Mouse (Mus musculus): Measurements from ENCODE around the gene Smyd4. TPM values are rescaled to one million over a fixed set of nuclear protein-coding genes. Genes with fewer than 3 reads are reported as not detected.
A peak's percentile ranks its signal among the peaks of the same experiment; 100 is the strongest.

Gene Smyd4
- total and polyA plus RNA-seq, 2 experiments from 2014 or later: 21.5 to 28.8 TPM

DNA sequence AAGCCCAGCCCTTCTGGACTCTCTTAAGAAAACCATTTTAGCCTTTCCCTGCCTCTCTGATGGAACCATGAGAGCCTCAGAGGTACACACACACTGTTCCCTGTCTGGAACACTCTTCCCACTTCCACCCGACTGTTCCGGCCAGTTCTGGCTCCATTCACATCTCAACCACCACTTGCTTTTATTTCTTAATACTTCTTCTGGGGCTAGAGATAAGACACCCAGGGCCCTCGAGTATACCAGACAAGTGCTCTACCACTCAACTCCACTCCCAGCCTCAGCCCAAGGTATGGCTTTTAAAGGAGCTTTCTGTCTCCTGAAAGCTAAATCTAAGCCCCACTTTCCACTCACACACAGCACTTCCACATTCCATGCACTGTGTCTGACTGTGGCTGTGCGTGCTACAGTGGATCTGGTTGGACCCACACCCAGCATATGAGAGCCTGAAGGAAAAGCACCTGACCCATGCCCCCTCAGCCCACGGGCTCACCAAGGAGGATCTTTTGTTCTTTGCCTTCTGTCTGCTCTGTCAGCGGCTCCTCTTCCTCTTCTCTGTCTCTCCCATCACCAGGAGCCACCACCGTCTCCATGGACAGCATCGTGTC, 102.2 kb downstream of the Smyd4 start:
- no peak for ATAC-seq
- H3K27me3 ChIP-seq (ENCODE audit: insufficient read depth, low read length): no peaks in the 10 kb centered on the region
- peaks cover 46% of the 10 kb centered on the region for H3K36me3 ChIP-seq (ENCODE audit: insufficient read depth)
- DNase-seq: no peak
- WGBS: 87% methylated on average over 8 of the region's 8 CpGs
- no peak overlapping the region for H3K4me2 ChIP-seq (ENCODE audit: low read depth)
- H3K4me3 ChIP-seq (ENCODE audit: low read depth, low read length): no peak overlapping the region
- TF ChIP-seq CTCF (IDR thresholded peaks at IDR 0.05; ENCODE audit: low read depth): no peak
- no peak overlapping the region for H3K27ac ChIP-seq (ENCODE audit: low read depth, low read length)
- no peak overlapping the region for H3K9ac ChIP-seq
- 0 out of 2 replicates have a peak, but pooled peaks cover 8% of the 10 kb centered on the region for H3K4me1 ChIP-seq (ENCODE audit: insufficient read depth)
- no peaks in the 10 kb centered on the region for H3K9me3 ChIP-seq (ENCODE audit: low read length)

DNA sequence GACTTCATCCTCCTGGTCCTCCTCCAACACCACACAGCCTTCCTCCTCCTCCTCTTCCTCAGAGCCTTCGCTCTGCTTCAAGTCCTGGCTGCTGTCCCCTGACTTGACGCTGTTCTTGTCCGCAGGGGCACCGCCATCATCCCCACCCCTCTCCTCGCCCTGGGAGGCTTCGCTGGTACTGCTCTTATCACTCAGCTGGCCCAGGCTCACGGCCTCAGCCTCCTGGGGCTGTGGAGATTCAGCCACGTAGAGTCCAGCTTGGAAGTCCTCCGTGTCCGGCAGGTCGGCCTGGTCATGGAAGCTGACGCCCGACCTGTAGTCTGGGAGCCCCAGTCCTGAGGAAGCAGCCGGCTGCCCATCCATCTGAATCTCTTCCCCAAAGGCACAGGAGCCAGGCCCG, 102.7 kb downstream of the Smyd4 start:
- no peak for DNase-seq
- Histone ChIP-seq H3K4me3 (ENCODE audit: low read depth, low read length) (no peak overlapping the region), H3K9me3 (ENCODE audit: low read length) (no peaks in the 10 kb centered on the region), H3K9ac (no peak overlapping the region), H3K36me3 (ENCODE audit: insufficient read depth) (peaks cover 40% of the 10 kb centered on the region), H3K4me1 (ENCODE audit: insufficient read depth) (0 out of 2 replicates have a peak, but pooled peaks cover 8% of the 10 kb centered on the region), H3K4me2 (ENCODE audit: low read depth) (no peak overlapping the region), H3K27ac (ENCODE audit: low read depth, low read length) (no peak overlapping the region), H3K27me3 (ENCODE audit: insufficient read depth, low read length) (no peaks in the 10 kb centered on the region)
- 88% methylated on average over 15 of the region's 15 CpGs for WGBS
- ATAC-seq: no peak
- TF ChIP-seq CTCF (IDR thresholded peaks at IDR 0.05; ENCODE audit: low read depth): no peak

DNA sequence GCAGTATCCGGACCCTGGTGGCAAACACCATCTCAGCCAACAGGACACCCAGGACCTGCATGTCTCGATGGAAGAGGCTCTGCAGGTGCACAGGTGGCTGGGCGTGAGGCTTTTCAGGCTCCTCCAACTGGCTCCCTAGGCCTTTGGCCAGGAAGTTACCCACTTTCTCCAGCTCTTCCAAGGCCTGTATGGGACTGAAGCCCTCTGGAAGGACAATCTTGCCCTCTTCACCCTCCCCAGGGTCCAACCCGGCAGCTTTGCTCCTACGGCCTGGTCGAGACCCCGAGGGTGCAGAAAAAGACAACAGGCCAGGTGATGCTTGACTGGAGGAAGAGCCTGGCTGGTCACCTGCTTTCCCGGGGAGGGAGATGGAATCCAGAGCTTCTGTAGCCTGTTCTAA, 103.8 kb downstream of the Smyd4 start:
- H3K27me3 ChIP-seq (ENCODE audit: insufficient read depth, low read length): no peaks in the 10 kb centered on the region
- H3K4me1 ChIP-seq (ENCODE audit: insufficient read depth): 0 out of 2 replicates have a peak, but pooled peaks cover 8% of the 10 kb centered on the region
- H3K27ac ChIP-seq (ENCODE audit: low read depth, low read length): no peak overlapping the region
- H3K4me2 ChIP-seq (ENCODE audit: low read depth): no peak overlapping the region
- no peak for TF ChIP-seq CTCF (IDR thresholded peaks at IDR 0.05; ENCODE audit: low read depth)
- H3K4me3 ChIP-seq (ENCODE audit: low read depth, low read length): no peak overlapping the region
- no peaks in the 10 kb centered on the region for H3K9me3 ChIP-seq (ENCODE audit: low read length)
- H3K36me3 ChIP-seq (ENCODE audit: insufficient read depth): peaks cover 30% of the 10 kb centered on the region
- no peak overlapping the region for H3K9ac ChIP-seq
- ATAC-seq (no peak), DNase-seq (no peak)
- 89% methylated on average over 8 of the region's 8 CpGs for WGBS

DNA sequence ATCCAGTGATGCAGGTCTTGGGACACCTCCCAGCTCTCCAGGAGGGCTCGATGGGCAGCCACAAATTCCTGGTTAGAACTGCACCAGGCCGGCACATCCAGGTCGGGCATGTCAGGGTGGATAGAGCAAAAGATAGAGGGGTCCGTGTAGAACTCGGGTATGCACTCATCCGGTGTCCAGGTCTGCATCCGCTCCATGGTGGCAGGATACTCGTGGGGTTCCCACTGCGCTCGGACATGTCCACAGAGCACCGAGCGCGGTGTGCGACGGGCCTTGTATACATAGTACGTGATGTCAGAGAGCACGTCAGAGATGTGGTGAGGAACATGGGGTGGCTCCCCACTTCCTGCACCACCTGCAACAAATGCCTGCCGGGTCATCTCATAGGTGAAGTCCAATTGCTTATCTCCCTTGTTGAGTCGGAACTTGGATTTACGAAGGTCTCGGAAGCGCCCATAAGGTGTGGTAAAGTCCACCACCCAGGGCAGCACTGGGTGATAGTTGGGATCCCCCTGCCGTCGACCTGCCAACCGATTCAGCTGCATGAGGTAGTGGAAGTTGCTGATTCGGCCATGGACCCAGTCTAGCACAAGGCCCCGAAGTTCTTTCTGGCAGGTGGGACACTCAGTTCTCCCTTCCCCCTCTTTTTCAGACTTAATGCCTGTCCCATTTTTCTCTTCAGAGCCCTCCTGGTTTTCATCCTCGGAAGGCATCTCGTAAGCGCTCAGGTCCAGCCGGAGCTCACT, 104.8 kb downstream of the Smyd4 start:
- Histone ChIP-seq H3K4me2 (ENCODE audit: low read depth) (no peak overlapping the region; the same call in 1 of the 2 replicates), H3K27ac (ENCODE audit: low read depth, low read length) (no peak overlapping the region), H3K36me3 (ENCODE audit: insufficient read depth) (peaks cover 21% of the 10 kb centered on the region), H3K27me3 (ENCODE audit: insufficient read depth, low read length) (no peaks in the 10 kb centered on the region), H3K4me3 (ENCODE audit: low read depth, low read length) (no peak overlapping the region), H3K9me3 (ENCODE audit: low read length) (no peaks in the 10 kb centered on the region), H3K9ac (no peak overlapping the region), H3K4me1 (ENCODE audit: insufficient read depth) (0 out of 2 replicates have a peak, but pooled peaks cover 8% of the 10 kb centered on the region)
- 92% methylated on average over 31 of the region's 31 CpGs for WGBS
- ATAC-seq (no peak), DNase-seq (no peak)
- TF ChIP-seq CTCF (IDR thresholded peaks at IDR 0.05; ENCODE audit: low read depth): no peak

DNA sequence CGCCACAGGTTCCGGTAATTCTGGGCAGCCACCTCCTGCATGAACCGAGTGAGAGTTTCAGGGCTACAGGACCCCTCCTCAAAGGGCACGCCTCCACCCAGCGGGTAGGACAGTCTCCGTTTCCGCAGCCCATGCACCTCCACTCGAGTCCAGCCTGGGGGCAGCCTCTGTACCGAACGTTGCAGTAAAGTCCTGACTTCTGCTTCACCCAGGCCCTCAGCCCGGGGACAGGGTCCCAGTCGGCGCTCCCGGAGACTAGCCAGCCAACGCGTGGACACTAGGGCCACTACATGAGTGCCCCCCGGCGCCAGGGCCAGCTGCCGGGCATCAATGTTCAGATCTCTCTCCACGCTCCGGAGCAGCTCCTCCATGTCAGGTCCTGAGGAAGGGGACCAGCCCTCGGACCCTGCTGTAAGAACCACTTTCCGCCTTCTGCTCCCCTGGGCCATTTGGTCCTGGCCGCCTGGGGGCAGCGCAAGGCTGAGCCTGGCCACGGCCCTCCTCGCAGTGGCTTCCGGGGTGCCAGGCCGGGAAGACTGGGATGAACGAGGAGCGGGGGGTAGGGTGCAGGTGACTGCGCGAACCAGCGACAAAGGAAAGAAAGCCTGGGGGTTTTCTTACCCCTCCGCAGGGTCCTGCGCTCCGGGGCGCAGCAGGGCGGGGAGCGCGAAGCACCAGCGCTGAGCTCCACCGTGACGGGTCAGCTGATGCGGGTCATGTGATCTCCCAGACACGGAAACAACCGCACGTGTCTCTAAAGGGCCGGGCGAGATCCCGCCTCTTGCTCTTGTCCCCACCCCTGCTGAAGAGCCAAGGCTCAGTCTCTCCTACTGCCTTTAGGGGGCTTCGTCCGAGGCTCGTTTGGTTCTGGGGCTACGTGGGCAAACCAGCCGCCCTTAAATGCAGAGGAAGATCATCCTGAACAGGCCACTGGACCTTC, 106.0 kb downstream of the Smyd4 start, which contains the start of gene Wdr81:
Gene Wdr81 (minus strand): TSS at position 727 of the 940 bp plus-strand sequence.
- 0 out of 2 replicates have a peak within 1 kb of the TSS, but pooled peaks have one; percentile 45 for H3K27ac ChIP-seq (ENCODE audit: low read depth, low read length)
- 4% methylated on average over 56 of the region's 56 CpGs for WGBS
- peak within 1 kb of the TSS; percentile 78 for H3K9ac ChIP-seq
- peak within 1 kb of the TSS; percentile 100 for H3K4me2 ChIP-seq (ENCODE audit: low read depth)
- TF ChIP-seq CTCF (IDR thresholded peaks at IDR 0.05; ENCODE audit: low read depth): peak; percentile 52
- H3K4me1 ChIP-seq (ENCODE audit: insufficient read depth): 0 out of 2 replicates have a peak, but pooled peaks cover 8% of the 10 kb centered on the region
- peak within 1 kb of the TSS; percentile 68 for H3K4me3 ChIP-seq (ENCODE audit: low read depth, low read length)
- H3K9me3 ChIP-seq (ENCODE audit: low read length): no peaks in the 10 kb centered on the region
- H3K27me3 ChIP-seq (ENCODE audit: insufficient read depth, low read length): no peaks in the 10 kb centered on the region
- H3K36me3 ChIP-seq (ENCODE audit: insufficient read depth): peaks cover 8% of the 10 kb centered on the region; the same call in 1 of the 2 replicates
- DNase-seq (peak; percentile 91), ATAC-seq (peak; percentile 98)

Small RNAs within 50 kb of the gene (microRNA-seq; reads per million reads assigned to microRNA genes)
- gene Gm47300: 0 reads per million in 2 experiments

Other genes with a start within 250 kb of the Smyd4 start
- 4.2 and 4.5 TPM in 2 replicates for gene Hic1, start 178.9 kb upstream of the Smyd4 start, total RNA-seq (2014; rRNA removed)
- 1.7 TPM in 2 replicates for gene Hic1, start 178.9 kb upstream of the Smyd4 start, polyA plus RNA-seq (2015; fragmentation: Nextera tagmentation; extraction: Ambion mirVana)
- 15.5 and 19.6 TPM in 2 replicates for gene Ovca2, start 169.6 kb upstream of the Smyd4 start, total RNA-seq (2014; rRNA removed)
- gene Ovca2, start 169.6 kb upstream of the Smyd4 start, polyA plus RNA-seq (2015; fragmentation: Nextera tagmentation; extraction: Ambion mirVana): 11.5 and 16.3 TPM in 2 replicates
- gene Dph1, start 157.2 kb upstream of the Smyd4 start, total RNA-seq (2014; rRNA removed): 19.5 and 21.0 TPM in 2 replicates
- gene Dph1, start 157.2 kb upstream of the Smyd4 start, polyA plus RNA-seq (2015; fragmentation: Nextera tagmentation; extraction: Ambion mirVana): 12.7 and 13.8 TPM in 2 replicates
- 10.6 and 11.0 TPM in 2 replicates for gene Rtn4rl1, start 154.7 kb upstream of the Smyd4 start, total RNA-seq (2014; rRNA removed)
- gene Rtn4rl1, start 154.7 kb upstream of the Smyd4 start, polyA plus RNA-seq (2015; fragmentation: Nextera tagmentation; extraction: Ambion mirVana): 11.9 and 15.6 TPM in 2 replicates
- 41.6 and 58.5 TPM in 2 replicates for gene Rpa1, start 109 bp upstream of the Smyd4 start, total RNA-seq (2014; rRNA removed)
- gene Rpa1, start 109 bp upstream of the Smyd4 start, polyA plus RNA-seq (2015; fragmentation: Nextera tagmentation; extraction: Ambion mirVana): 50.1 and 54.1 TPM in 2 replicates
- gene Serpinf1, start 74.3 kb downstream of the Smyd4 start, total RNA-seq (2014; rRNA removed): 43.0 and 53.3 TPM in 2 replicates
- 44.6 and 57.7 TPM in 2 replicates for gene Serpinf1, start 74.3 kb downstream of the Smyd4 start, polyA plus RNA-seq (2015; fragmentation: Nextera tagmentation; extraction: Ambion mirVana)
- 0.24 TPM in 1 of 2 replicates, not detected in the other for gene Serpinf2, start 91.2 kb downstream of the Smyd4 start, total RNA-seq (2014; rRNA removed)
- gene Serpinf2, start 91.2 kb downstream of the Smyd4 start, polyA plus RNA-seq (2015; fragmentation: Nextera tagmentation; extraction: Ambion mirVana): not detected in 2 replicates
- 15.8 and 15.9 TPM in 2 replicates for gene Wdr81, start 106.3 kb downstream of the Smyd4 start, total RNA-seq (2014; rRNA removed)
- gene Wdr81, start 106.3 kb downstream of the Smyd4 start, polyA plus RNA-seq (2015; fragmentation: Nextera tagmentation; extraction: Ambion mirVana): 4.2 and 4.9 TPM in 2 replicates
- 0.31 and 1.4 TPM in 2 replicates for gene Tlcd2, start 113.3 kb downstream of the Smyd4 start, total RNA-seq (2014; rRNA removed)
- gene Tlcd2, start 113.3 kb downstream of the Smyd4 start, polyA plus RNA-seq (2015; fragmentation: Nextera tagmentation; extraction: Ambion mirVana): 0.79 and 1.2 TPM in 2 replicates
- gene Prpf8, start 138.4 kb downstream of the Smyd4 start, total RNA-seq (2014; rRNA removed): 89.0 and 120 TPM in 2 replicates
- gene Prpf8, start 138.4 kb downstream of the Smyd4 start, polyA plus RNA-seq (2015; fragmentation: Nextera tagmentation; extraction: Ambion mirVana): 25.6 and 27.9 TPM in 2 replicates
- gene Rilp, start 161.7 kb downstream of the Smyd4 start, total RNA-seq (2014; rRNA removed): 0.67 and 1.6 TPM in 2 replicates
- 2.9 and 4.9 TPM in 2 replicates for gene Rilp, start 161.7 kb downstream of the Smyd4 start, polyA plus RNA-seq (2015; fragmentation: Nextera tagmentation; extraction: Ambion mirVana)
- gene Scarf1, start 165.1 kb downstream of the Smyd4 start, total RNA-seq (2014; rRNA removed): 4.0 and 4.5 TPM in 2 replicates
- 3.1 and 3.5 TPM in 2 replicates for gene Scarf1, start 165.1 kb downstream of the Smyd4 start, polyA plus RNA-seq (2015; fragmentation: Nextera tagmentation; extraction: Ambion mirVana)
- gene Slc43a2, start 183.3 kb downstream of the Smyd4 start, total RNA-seq (2014; rRNA removed): 16.5 and 24.0 TPM in 2 replicates
- 10.4 and 14.1 TPM in 2 replicates for gene Slc43a2, start 183.3 kb downstream of the Smyd4 start, polyA plus RNA-seq (2015; fragmentation: Nextera tagmentation; extraction: Ambion mirVana)
- 83.0 and 95.7 TPM in 2 replicates for gene Pitpna, start 239.7 kb downstream of the Smyd4 start, total RNA-seq (2014; rRNA removed)
- gene Pitpna, start 239.7 kb downstream of the Smyd4 start, polyA plus RNA-seq (2015; fragmentation: Nextera tagmentation; extraction: Ambion mirVana): 85.8 and 101 TPM in 2 replicates

Measured in forebrain, postnatal 0 days (tissue).